Mouse (Mus musculus) megakaryocyte, adult 5-6 weeks (primary cell): ENCODE measurements around the gene Plrg1. TPM values are rescaled to one million over a fixed set of nuclear protein-coding genes. Genes with fewer than 3 reads are reported as not detected.

Experiments
- total RNA-seq, 2 experiments: library from RNA; stranded (forward) in 1 of 2; stranded (reverse) in 1 of 2; fragments of 153-499, 151-499 nt in 1 of 2; fragments of 221-1000, 200-1000 nt in 1 of 2; gene quantifications; 2 replicates each; pipeline versions ENCODE4 v1.2.3 to v1.2.4; 2015 to 2017

The Plrg1 gene
- total RNA-seq, 2 experiments from 2014 or later: 44.2 to 59.0 TPM

Other genes with a start within 250 kb of the Plrg1 start
- not detected in 2 replicates for gene Rbm46, start 179.0 kb upstream of the Plrg1 start, total RNA-seq (2015)
- not detected in 2 replicates for gene Rbm46, start 179.0 kb upstream of the Plrg1 start, total RNA-seq (2017)
- gene Lrat, start 151.5 kb upstream of the Plrg1 start, total RNA-seq (2015): not detected in 2 replicates
- not detected in 2 replicates for gene Lrat, start 151.5 kb upstream of the Plrg1 start, total RNA-seq (2017)
- not detected in 2 replicates for gene Fgg, start 47.8 kb upstream of the Plrg1 start, total RNA-seq (2015)
- not detected in 2 replicates for gene Fgg, start 47.8 kb upstream of the Plrg1 start, total RNA-seq (2017)
- not detected in 2 replicates for gene Fga, start 29.4 kb upstream of the Plrg1 start, total RNA-seq (2015)
- not detected in 2 replicates for gene Fga, start 29.4 kb upstream of the Plrg1 start, total RNA-seq (2017)
- gene Fgb, start 5.7 kb upstream of the Plrg1 start, total RNA-seq (2015): not detected in 2 replicates
- gene Fgb, start 5.7 kb upstream of the Plrg1 start, total RNA-seq (2017): not detected in 2 replicates
- gene Dchs2, start 72.4 kb downstream of the Plrg1 start, total RNA-seq (2015): not detected in 2 replicates
- gene Dchs2, start 72.4 kb downstream of the Plrg1 start, total RNA-seq (2017): not detected in 2 replicates